Mouse (Mus musculus): ENCODE data around the gene Raf1.

DNA sequence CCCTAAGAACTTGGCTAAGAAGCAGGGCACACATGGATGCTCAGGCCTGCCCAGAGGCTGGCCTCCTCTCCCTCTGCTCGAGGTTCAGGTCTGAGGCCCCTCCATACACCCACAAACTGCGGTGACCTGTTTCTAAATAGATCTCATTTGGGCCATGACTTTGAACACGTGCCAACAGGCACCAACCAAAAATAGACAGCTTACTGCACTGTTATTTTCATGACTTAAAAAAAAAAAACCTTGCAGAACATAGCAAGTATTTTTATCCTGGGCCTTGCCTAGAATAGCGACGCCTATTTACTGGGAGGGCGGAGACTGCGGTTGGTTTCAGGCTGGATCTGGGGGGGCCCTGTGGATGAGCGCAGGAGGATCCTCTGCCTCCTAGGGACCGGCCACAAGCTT, 18.0 kb upstream of the Raf1 start:
- TF ChIP-seq POLR2A (IDR thresholded peaks at IDR 0.05; ENCODE audit: low read depth, low read length) (no peak), CTCF (IDR thresholded peaks at IDR 0.05; ENCODE audit: extremely low read depth, insufficient read depth, insufficient read length, insufficient replicate concordance) (no peak)

All from spleen, adult 2 months (tissue).